Comparison of ENCODE assay signal across 1 mouse cellular context in genomic region chr5:30214889-30215288, GRCm38 (mm10).
TF ChIP-seq lines count a peak whose summit lies in the region.

No protein-coding gene starts in this region.

TF ChIP-seq in MEL, 35 proteins besides CTCF, POLR2A, EP300 and RAD21 (continued from another document):
- TF ChIP-seq UBTF (IDR thresholded peaks at IDR 0.05; ENCODE audit: borderline replicate concordance, insufficient read depth, low read depth, low read length) (no peak), SMC3 (IDR thresholded peaks at IDR 0.05; ENCODE audit: low read depth, low read length) (peak; percentile 96), CHD2 (IDR thresholded peaks at IDR 0.05; ENCODE audit: low read length) (no peak)
